Mouse (Mus musculus) forebrain, embryonic 15.5 days (tissue): ENCODE measurements around the gene Mpo. TPM values are rescaled to one million over a fixed set of nuclear protein-coding genes. Genes with fewer than 3 reads are reported as not detected.

ENCODE experiments used
- ATAC-seq: fragments of 200-750 bp; cut with Nextera tagmentation; replicated peaks from 2 replicates; pipeline ENCODE4 v1.8.0; 2017; ENCODE audit warnings: mild to moderate bottlenecking, moderate TSS enrichment, moderate library complexity
- H3K27ac ChIP-seq: fragments of 300-500 bp; sonication (generic); replicated peaks from 2 replicates; pipeline ENCODE4 v1.5.1; 2015; ENCODE audit warnings: mild to moderate bottlenecking, inconsistent platforms
- H3K27me3 ChIP-seq: fragments of 300-500 bp; sonication (generic); 2 replicates; pipeline ENCODE4 v1.6.1; 2015; ENCODE audit warnings: inconsistent platforms
- H3K36me3 ChIP-seq: fragments of 300-500 bp; sonication (generic); 2 replicates; pipeline ENCODE4 v1.6.1; 2015; ENCODE audit warnings: mild to moderate bottlenecking, inconsistent platforms
- H3K4me1 ChIP-seq: fragments of 300-500 bp; sonication (generic); 2 replicates; pipeline ENCODE4 v1.6.1; 2015; ENCODE audit warnings: inconsistent platforms
- H3K4me2 ChIP-seq: fragments of 300-500 bp; sonication (generic); replicated peaks from 2 replicates; pipeline ENCODE4 v1.6.1; 2015; ENCODE audit warnings: mild to moderate bottlenecking, inconsistent platforms
- H3K4me3 ChIP-seq: fragments of 300-500 bp; sonication (generic); 2 replicates; pipeline ENCODE4 v1.5.1; 2015; ENCODE audit warnings: mild to moderate bottlenecking, inconsistent platforms
- H3K9ac ChIP-seq: fragments of 300-500 bp; sonication (generic); replicated peaks from 2 replicates; pipeline ENCODE4 v1.6.1; 2015; ENCODE audit warnings: mild to moderate bottlenecking, inconsistent platforms
- H3K9me3 ChIP-seq: fragments of 300-500 bp; sonication (generic); 2 replicates; pipeline ENCODE4 v1.6.1; 2016; ENCODE audit warnings: inconsistent platforms
- WGBS: fragments of 180-500 bp; shearing (Covaris S2); methylation state at CpG from one replicate; pipeline ENCODE4 v1.1.7; 2015; ENCODE audit warnings: mixed read lengths; 5-methylcytosine and 5-hydroxymethylcytosine counted together
- polyA plus RNA-seq: library from polyadenylated mRNA; unstranded; fragments of >200 nt; fragmentation: Nextera tagmentation; extraction: Ambion mirVana; gene quantifications from 2 replicates; pipeline ENCODE4 v1.2.1, GENCODE M21; 2015

Mpo gene
- polyA plus RNA-seq, 1 experiment from 2014 or later, result 0.18 TPM

DNA sequence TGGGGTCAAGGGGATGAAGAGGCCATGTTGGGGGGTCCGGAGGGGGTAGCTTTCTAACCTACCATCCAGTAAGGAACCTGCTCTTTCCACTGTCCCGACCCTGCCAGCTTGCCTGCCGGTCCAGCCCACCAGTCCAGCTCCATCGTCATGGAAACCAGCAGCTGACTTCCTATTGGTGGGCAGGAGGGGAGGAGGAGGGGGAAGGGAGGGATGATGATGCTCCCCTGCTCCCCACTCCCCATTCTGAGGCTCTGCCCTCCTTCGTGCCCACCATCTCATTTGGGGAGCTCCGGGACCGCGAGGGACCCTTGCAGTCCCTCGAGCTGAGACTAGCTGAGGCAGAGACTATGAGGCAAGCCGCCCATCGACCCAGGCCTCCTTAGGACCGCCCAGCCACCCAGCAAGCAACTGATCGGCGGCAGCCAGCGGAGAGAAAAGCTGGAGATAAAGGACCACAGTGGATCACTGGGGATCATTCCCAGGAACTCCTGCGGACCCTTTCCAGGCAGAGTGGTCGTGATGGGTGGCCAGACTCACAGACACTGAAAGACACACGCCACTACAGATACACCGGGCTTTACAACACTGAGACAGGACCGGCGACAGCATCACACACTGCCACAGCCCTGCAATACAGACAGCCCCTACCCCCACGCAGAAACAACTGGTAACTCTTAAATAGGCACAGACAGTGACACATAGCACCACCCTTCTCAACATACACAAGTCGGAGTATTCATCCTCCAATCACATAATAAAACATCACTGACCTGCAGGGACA lies 32.9 kb upstream of the Mpo start, which contains the start of gene Tspoap1:
Gene Tspoap1 (plus strand): TSS at position 241 of the 781 bp plus-strand sequence.
- ATAC-seq, result peak; percentile 86

GRCm38 (mm10) chr11:87761181-87761721 lies 32.1 kb upstream of the Mpo start:
- H3K4me2 ChIP-seq, result peak overlapping the region; percentile 95
- peak overlapping the region; percentile 82 for H3K9ac ChIP-seq
- no peak overlapping the region for H3K27ac ChIP-seq
- ATAC-seq, result no peak
- H3K9me3 ChIP-seq, result no peaks in the 10 kb centered on the region
- peaks cover 54% of the 10 kb centered on the region for H3K4me1 ChIP-seq
- peak overlapping the region; percentile 68 for H3K4me3 ChIP-seq
- no peaks in the 10 kb centered on the region; the same call in 1 of the 2 replicates for H3K27me3 ChIP-seq
- 56% methylated on average over 11 of the region's 11 CpGs for WGBS
- no peaks in the 10 kb centered on the region for H3K36me3 ChIP-seq

More for the DNA sequence above, 32.9 kb upstream of the Mpo start, which contains the start of gene Tspoap1:
- WGBS, result 4% methylated on average over 23 of the region's 23 CpGs
- peak within 1 kb of the TSS; percentile 82 for H3K9ac ChIP-seq
- H3K36me3 ChIP-seq, result no peaks in the 10 kb centered on the region
- H3K27me3 ChIP-seq, result no peaks in the 10 kb centered on the region; the same call in 1 of the 2 replicates
- H3K4me3 ChIP-seq, result peak within 1 kb of the TSS; percentile 68
- no peaks in the 10 kb centered on the region for H3K9me3 ChIP-seq
- H3K27ac ChIP-seq, result peak within 1 kb of the TSS; percentile 80
- peak within 1 kb of the TSS; percentile 95 for H3K4me2 ChIP-seq
- H3K4me1 ChIP-seq, result peaks cover 54% of the 10 kb centered on the region

GRCm38 (mm10) chr11:87761806-87762701 lies 31.3 kb upstream of the Mpo start:
- Histone ChIP-seq H3K27me3 (no peaks in the 10 kb centered on the region; the same call in 1 of the 2 replicates), H3K9me3 (no peaks in the 10 kb centered on the region), H3K36me3 (no peaks in the 10 kb centered on the region), H3K9ac (peak overlapping the region; percentile 82), H3K27ac (0 out of 2 replicates have a peak overlapping the region, but pooled peaks have one; percentile 61), H3K4me1 (peaks cover 54% of the 10 kb centered on the region), H3K4me3 (peak overlapping the region; percentile 68), H3K4me2 (peak overlapping the region; percentile 95)
- WGBS, result 76% methylated on average over 14 of the region's 14 CpGs
- ATAC-seq, result no peak

GRCm38 (mm10) chr11:87762702-87763385 lies 30.5 kb upstream of the Mpo start:
- no peak for ATAC-seq
- H3K27ac ChIP-seq, result peak overlapping the region; percentile 61

DNA sequence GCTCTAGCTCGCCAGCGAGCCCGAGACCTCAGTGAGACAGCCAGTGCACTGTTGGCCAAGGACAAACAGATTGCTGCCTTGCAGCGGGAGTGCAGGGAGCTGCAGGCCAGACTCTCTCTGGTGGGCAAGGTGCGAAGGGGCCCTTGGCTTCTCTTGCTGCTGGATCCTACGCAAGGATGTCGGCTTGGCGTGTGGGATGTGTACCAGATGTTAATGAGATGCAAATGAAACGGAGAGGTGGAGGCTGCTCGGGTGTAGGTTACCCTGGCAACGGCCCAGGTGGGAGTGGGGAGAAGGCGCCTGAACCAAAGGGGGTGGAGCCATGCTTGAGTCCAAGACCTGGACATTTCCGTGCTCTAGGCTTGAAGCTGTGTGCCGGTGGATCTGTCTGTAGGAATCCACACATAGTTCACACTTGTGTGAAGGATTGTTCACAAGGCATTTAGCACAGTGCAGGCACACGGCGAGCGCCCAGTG lies 29.8 kb upstream of the Mpo start:
- peaks cover 54% of the 10 kb centered on the region for H3K4me1 ChIP-seq

More at GRCm38 (mm10) chr11:87762702-87763385, 30.5 kb upstream of the Mpo start:
- Histone ChIP-seq H3K4me1 (peaks cover 54% of the 10 kb centered on the region), H3K27me3 (no peaks in the 10 kb centered on the region; the same call in 1 of the 2 replicates), H3K9me3 (no peaks in the 10 kb centered on the region), H3K9ac (peak overlapping the region; percentile 82), H3K4me2 (peak overlapping the region; percentile 95), H3K4me3 (peak overlapping the region; percentile 68), H3K36me3 (0 out of 2 replicates have a peak, but pooled peaks cover 3% of the 10 kb centered on the region)
- 41% methylated on average over 12 of the region's 12 CpGs for WGBS

DNA sequence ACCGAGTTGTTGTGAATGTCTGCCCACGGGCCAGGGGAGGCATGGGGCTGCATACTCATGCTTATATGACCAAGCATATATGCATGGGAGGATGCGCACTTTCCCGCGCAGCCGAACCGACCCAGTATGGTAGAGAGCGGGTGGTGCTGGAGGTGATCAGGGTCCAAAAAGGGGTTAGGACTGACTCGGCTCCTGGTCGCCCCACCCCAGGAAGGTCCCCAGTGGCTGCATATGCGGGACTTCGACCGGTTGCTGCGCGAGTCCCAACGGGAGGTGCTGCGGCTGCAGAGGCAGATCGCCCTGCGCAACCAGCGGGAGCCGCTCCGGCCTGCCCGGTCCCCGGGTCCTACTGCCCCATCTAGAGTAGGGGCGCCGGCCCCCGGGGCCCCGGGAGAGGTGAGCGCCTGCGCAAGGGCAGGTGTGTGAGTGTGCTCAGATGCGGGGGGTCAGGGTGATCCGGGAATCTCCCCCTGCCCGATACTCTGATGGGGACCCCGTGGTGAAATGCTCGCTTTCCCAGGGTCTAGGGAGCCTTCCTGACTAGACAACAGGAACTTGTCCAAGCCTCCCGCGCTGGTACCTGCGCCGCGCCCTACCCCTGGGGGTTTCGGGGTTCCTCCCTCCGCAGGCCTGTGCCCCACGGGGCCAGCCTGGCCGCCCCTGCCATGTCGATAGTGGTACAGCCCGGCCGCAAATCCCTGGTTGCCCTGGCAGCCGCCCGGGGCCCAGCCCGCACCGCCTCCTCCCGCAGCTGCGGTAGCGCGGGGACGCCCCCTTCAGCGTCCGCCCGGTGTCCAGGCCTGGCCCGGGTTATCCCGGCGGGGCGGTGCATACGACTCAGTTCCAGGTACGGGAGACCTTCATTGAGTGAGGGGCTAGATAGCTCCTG lies 29.1 kb upstream of the Mpo start:
- H3K4me3 ChIP-seq, result peak overlapping the region; percentile 68
- WGBS, result under 1% methylated on average over 64 of the region's 65 CpGs
- no peaks in the 10 kb centered on the region for H3K9me3 ChIP-seq
- peaks cover 54% of the 10 kb centered on the region for H3K4me1 ChIP-seq
- H3K27ac ChIP-seq, result peak overlapping the region; percentile 61
- ATAC-seq, result peak; percentile 27
- H3K27me3 ChIP-seq, result no peaks in the 10 kb centered on the region; the same call in 1 of the 2 replicates
- peak overlapping the region; percentile 95 for H3K4me2 ChIP-seq
- H3K36me3 ChIP-seq, result 0 out of 2 replicates have a peak, but pooled peaks cover 3% of the 10 kb centered on the region
- peak overlapping the region; percentile 82 for H3K9ac ChIP-seq

More for the DNA sequence above, 29.8 kb upstream of the Mpo start:
- Histone ChIP-seq H3K9me3 (no peaks in the 10 kb centered on the region), H3K4me2 (peak overlapping the region; percentile 95), H3K36me3 (0 out of 2 replicates have a peak, but pooled peaks cover 3% of the 10 kb centered on the region), H3K4me3 (peak overlapping the region; percentile 68), H3K9ac (peak overlapping the region; percentile 82), H3K27ac (peak overlapping the region; percentile 61), H3K27me3 (no peaks in the 10 kb centered on the region; the same call in 1 of the 2 replicates)
- under 1% methylated on average over 17 of the region's 17 CpGs for WGBS
- ATAC-seq, result peak; percentile 9; the same call in 1 of the 2 replicates

DNA sequence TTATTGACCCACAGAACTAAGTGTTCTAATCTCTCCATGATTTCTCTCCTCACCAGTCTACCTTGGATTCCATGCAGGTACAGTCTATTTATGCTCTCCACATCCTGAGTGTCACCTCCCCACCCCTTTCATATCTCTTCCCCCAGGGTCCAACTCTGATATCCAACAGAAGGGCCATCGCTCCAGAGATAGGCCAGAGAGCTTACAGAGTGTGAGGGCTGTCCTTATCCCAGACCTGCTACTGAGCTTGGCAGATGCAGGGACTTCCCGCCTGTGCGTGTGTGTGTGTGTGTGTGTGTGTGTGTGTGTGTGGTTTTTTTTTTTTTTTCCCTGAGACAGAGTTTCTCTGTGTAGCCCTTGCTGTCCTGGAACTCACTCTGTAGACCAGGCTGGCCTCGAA lies 24.6 kb upstream of the Mpo start:
- H3K9me3 ChIP-seq, result no peaks in the 10 kb centered on the region
- H3K4me2 ChIP-seq, result no peak overlapping the region
- 87% methylated on average over 4 of the region's 4 CpGs for WGBS
- H3K27ac ChIP-seq, result no peak overlapping the region
- ATAC-seq, result no peak
- H3K4me3 ChIP-seq, result no peak overlapping the region
- H3K27me3 ChIP-seq, result no peaks in the 10 kb centered on the region
- peaks cover 26% of the 10 kb centered on the region for H3K36me3 ChIP-seq
- no peak overlapping the region for H3K9ac ChIP-seq
- H3K4me1 ChIP-seq, result peaks cover 16% of the 10 kb centered on the region

- 65% methylated on average over 3 of the region's 3 CpGs for WGBS
Observed at GRCm38 (mm10) chr11:87770989-87771388, 22.4 kb upstream of the Mpo start.

GRCm38 (mm10) chr11:87772354-87772753 lies 21.0 kb upstream of the Mpo start:
- ATAC-seq, result no peak
- H3K9ac ChIP-seq, result no peak overlapping the region
- H3K4me2 ChIP-seq, result no peak overlapping the region
- no peaks in the 10 kb centered on the region for H3K27me3 ChIP-seq
- peaks cover 39% of the 10 kb centered on the region for H3K36me3 ChIP-seq
- no peaks in the 10 kb centered on the region for H3K4me1 ChIP-seq
- H3K27ac ChIP-seq, result no peak overlapping the region
- 95% methylated on average over 3 of the region's 3 CpGs for WGBS
- H3K4me3 ChIP-seq, result no peak overlapping the region
- no peaks in the 10 kb centered on the region for H3K9me3 ChIP-seq

More at GRCm38 (mm10) chr11:87770989-87771388, 22.4 kb upstream of the Mpo start:
- no peak overlapping the region for H3K9ac ChIP-seq
- H3K27ac ChIP-seq, result no peak overlapping the region
- no peak for ATAC-seq
- H3K36me3 ChIP-seq, result peaks cover 34% of the 10 kb centered on the region
- no peaks in the 10 kb centered on the region for H3K27me3 ChIP-seq
- no peaks in the 10 kb centered on the region for H3K9me3 ChIP-seq
- H3K4me3 ChIP-seq, result no peak overlapping the region
- no peak overlapping the region for H3K4me2 ChIP-seq
- no peaks in the 10 kb centered on the region for H3K4me1 ChIP-seq

GRCm38 (mm10) chr11:87778100-87778765 lies 15.1 kb upstream of the Mpo start:
- no peaks in the 10 kb centered on the region for H3K27me3 ChIP-seq
- peak overlapping the region; percentile 46 for H3K9ac ChIP-seq
- peak; percentile 81 for ATAC-seq
- H3K4me1 ChIP-seq, result peaks cover 14% of the 10 kb centered on the region
- 9% methylated on average over 31 of the region's 32 CpGs for WGBS
- H3K4me2 ChIP-seq, result peak overlapping the region; percentile 51
- peaks cover 16% of the 10 kb centered on the region for H3K36me3 ChIP-seq
- no peak overlapping the region for H3K27ac ChIP-seq
- H3K4me3 ChIP-seq, result peak overlapping the region; percentile 28
- H3K9me3 ChIP-seq, result no peaks in the 10 kb centered on the region
